Mouse (Mus musculus) hindbrain, embryonic 10.5 days (tissue): ENCODE results near the gene Rhbdf2. TPM values are rescaled to one million over a fixed set of nuclear protein-coding genes. Genes with fewer than 3 reads are reported as not detected.
A peak's percentile ranks its signal among the peaks of the same experiment; 100 is the strongest.
"Not testable (repeated sequence)": the region's sequence is repeated elsewhere in the genome, so short reads cannot be mapped to it uniquely, and the experiment has no call there.

Experiments used
- DNase-seq: peaks from one replicate; pipeline ENCODE4 v3.0.0-alpha.2; 2017; ENCODE audit warnings: low spot score
- H3K27ac ChIP-seq: fragments of 300-500 bp; sonication (generic); 2 replicates; pipeline ENCODE4 v1.5.1; 2016; ENCODE audit warnings: mild to moderate bottlenecking, moderate library complexity
- H3K27me3 ChIP-seq: fragments of 300-500 bp; sonication (generic); 2 replicates; pipeline ENCODE4 v1.6.1; 2016; ENCODE audit warnings: mild to moderate bottlenecking; ENCODE audit not compliant: poor library complexity, insufficient read depth, severe bottlenecking
- H3K36me3 ChIP-seq: fragments of 300-500 bp; sonication (generic); 2 replicates; pipeline ENCODE4 v1.6.1; 2016; ENCODE audit warnings: mild to moderate bottlenecking, moderate library complexity
- H3K4me1 ChIP-seq: fragments of 300-500 bp; sonication (generic); replicated peaks from 2 replicates; pipeline ENCODE4 v1.6.1; 2016; ENCODE audit warnings: mild to moderate bottlenecking
- H3K4me3 ChIP-seq: fragments of 300-500 bp; sonication (generic); 2 replicates; pipeline ENCODE4 v1.5.1; 2016; ENCODE audit warnings: mild to moderate bottlenecking, moderate library complexity
- H3K9me3 ChIP-seq: fragments of 300-500 bp; sonication (generic); 2 replicates; pipeline ENCODE4 v1.6.1; 2016; ENCODE audit warnings: mild to moderate bottlenecking, moderate library complexity
- WGBS: fragments of 180-500 bp; shearing (Covaris S2); methylation state at CpG from one replicate; pipeline ENCODE4 v1.1.7; 2016; 5-methylcytosine and 5-hydroxymethylcytosine counted together
- polyA plus RNA-seq: library from polyadenylated mRNA; unstranded; fragments of >200 nt; fragmentation: Nextera tagmentation; extraction: Ambion mirVana; gene quantifications from 2 replicates; pipeline ENCODE4 v1.2.1, GENCODE M21; 2016

Rhbdf2 gene
- polyA plus RNA-seq: 3.8 and 6.6 TPM in 2 replicates

- Histone ChIP-seq H3K36me3 (no peaks in the 10 kb centered on the region), H3K27ac (no peak within 1 kb of the TSS), H3K27me3 (peaks cover 37% of the 10 kb centered on the region), H3K4me3 (no peak within 1 kb of the TSS), H3K9me3 (no peaks in the 10 kb centered on the region), H3K4me1 (peaks cover 70% of the 10 kb centered on the region)
- WGBS: 73% methylated on average over 10 of the region's 10 CpGs
- no peak for DNase-seq
Observed at GRCm38 (mm10) chr11:116626299-116627071, at the start of gene Rhbdf2. Gene Rhbdf2, minus strand, starts transcription at chr11:116627019.

GRCm38 (mm10) chr11:116676175-116676976 lies 49.6 kb upstream of the Rhbdf2 start:
- H3K36me3 ChIP-seq: peaks cover 86% of the 10 kb centered on the region
- no peak overlapping the region for H3K4me3 ChIP-seq
- H3K9me3 ChIP-seq: no peaks in the 10 kb centered on the region
- H3K4me1 ChIP-seq: peaks cover 21% of the 10 kb centered on the region
- DNase-seq: no peak
- no peaks in the 10 kb centered on the region for H3K27me3 ChIP-seq
- no peak overlapping the region for H3K27ac ChIP-seq
- 91% methylated on average over 14 of the region's 14 CpGs for WGBS

GRCm38 (mm10) chr11:116675429-116675828 lies 48.6 kb upstream of the Rhbdf2 start:
- Histone ChIP-seq H3K36me3 (peaks cover 77% of the 10 kb centered on the region), H3K4me1 (peaks cover 30% of the 10 kb centered on the region)
- not testable (repeated sequence) for DNase-seq, H3K27me3 ChIP-seq, H3K9me3 ChIP-seq, H3K27ac ChIP-seq, H3K4me3 ChIP-seq
- WGBS: 90% methylated on average over 6 of the region's 6 CpGs

GRCm38 (mm10) chr11:116674616-116675379 lies 48.0 kb upstream of the Rhbdf2 start:
- WGBS: 85% methylated on average over 7 of the region's 7 CpGs

GRCm38 (mm10) chr11:116673410-116673809 lies 46.6 kb upstream of the Rhbdf2 start:
- Histone ChIP-seq H3K36me3 (peaks cover 57% of the 10 kb centered on the region), H3K4me1 (peaks cover 50% of the 10 kb centered on the region), H3K27me3 (peaks cover 8% of the 10 kb centered on the region; the same call in 1 of the 2 replicates), H3K27ac (no peak overlapping the region), H3K4me3 (peak overlapping the region; percentile 86; the same call in 1 of the 2 replicates), H3K9me3 (no peaks in the 10 kb centered on the region)
- 85% methylated on average over 2 of the region's 2 CpGs for WGBS
- DNase-seq: no peak

More at GRCm38 (mm10) chr11:116674616-116675379, 48.0 kb upstream of the Rhbdf2 start:
- Histone ChIP-seq H3K4me3 (no peak overlapping the region), H3K27me3 (no peaks in the 10 kb centered on the region; the same call in 1 of the 2 replicates), H3K9me3 (no peaks in the 10 kb centered on the region), H3K36me3 (peaks cover 70% of the 10 kb centered on the region), H3K27ac (no peak overlapping the region), H3K4me1 (peaks cover 36% of the 10 kb centered on the region)
- DNase-seq: no peak

- peaks cover 14% of the 10 kb centered on the region; the same call in 1 of the 2 replicates for H3K27me3 ChIP-seq
- H3K4me3 ChIP-seq: peak overlapping the region; percentile 86
- H3K9me3 ChIP-seq: no peaks in the 10 kb centered on the region
- H3K4me1 ChIP-seq: peaks cover 53% of the 10 kb centered on the region
- WGBS: 26% methylated on average over 7 of the region's 7 CpGs
- peak overlapping the region; percentile 94 for H3K27ac ChIP-seq
- DNase-seq: no peak
- peaks cover 48% of the 10 kb centered on the region for H3K36me3 ChIP-seq
Observed at GRCm38 (mm10) chr11:116672595-116672994, 45.8 kb upstream of the Rhbdf2 start.

- H3K4me1 ChIP-seq: peaks cover 53% of the 10 kb centered on the region
- H3K9me3 ChIP-seq: no peaks in the 10 kb centered on the region
- no peak for DNase-seq
- WGBS: under 1% methylated on average over 24 of the region's 24 CpGs
- peaks cover 42% of the 10 kb centered on the region for H3K36me3 ChIP-seq
- H3K27ac ChIP-seq: peak overlapping the region; percentile 94
- peak overlapping the region; percentile 86 for H3K4me3 ChIP-seq
- H3K27me3 ChIP-seq: peaks cover 14% of the 10 kb centered on the region; the same call in 1 of the 2 replicates
Observed at GRCm38 (mm10) chr11:116671845-116672434, 45.1 kb upstream of the Rhbdf2 start.

- Histone ChIP-seq H3K4me3 (peak overlapping the region; percentile 86), H3K4me1 (peaks cover 53% of the 10 kb centered on the region), H3K27ac (peak overlapping the region; percentile 94), H3K27me3 (peaks cover 14% of the 10 kb centered on the region; the same call in 1 of the 2 replicates), H3K9me3 (no peaks in the 10 kb centered on the region), H3K36me3 (peaks cover 35% of the 10 kb centered on the region)
- 2% methylated on average over 45 of the region's 45 CpGs for WGBS
- DNase-seq: peak; percentile 97
Observed at GRCm38 (mm10) chr11:116671112-116671844, 44.5 kb upstream of the Rhbdf2 start.

GRCm38 (mm10) chr11:116670386-116670785 lies 43.6 kb upstream of the Rhbdf2 start:
- WGBS: 83% methylated on average over 7 of the region's 7 CpGs
- H3K36me3 ChIP-seq: peaks cover 26% of the 10 kb centered on the region
- peaks cover 14% of the 10 kb centered on the region; the same call in 1 of the 2 replicates for H3K27me3 ChIP-seq
- peak overlapping the region; percentile 86; the same call in 1 of the 2 replicates for H3K4me3 ChIP-seq
- DNase-seq: no peak
- H3K9me3 ChIP-seq: no peaks in the 10 kb centered on the region
- H3K4me1 ChIP-seq: peaks cover 58% of the 10 kb centered on the region
- H3K27ac ChIP-seq: no peak overlapping the region

- Histone ChIP-seq H3K36me3 (peaks cover 21% of the 10 kb centered on the region), H3K27me3 (peaks cover 14% of the 10 kb centered on the region; the same call in 1 of the 2 replicates), H3K9me3 (no peaks in the 10 kb centered on the region), H3K4me3 (no peak overlapping the region), H3K4me1 (peaks cover 63% of the 10 kb centered on the region), H3K27ac (0 out of 2 replicates have a peak overlapping the region, but pooled peaks have one; percentile 19)
- no peak for DNase-seq
- WGBS: 60% methylated on average over 13 of the region's 13 CpGs
Observed at GRCm38 (mm10) chr11:116669787-116670365, 43.1 kb upstream of the Rhbdf2 start.

- H3K27ac ChIP-seq: peak overlapping the region; percentile 19
- H3K9me3 ChIP-seq: no peaks in the 10 kb centered on the region
- peaks cover 68% of the 10 kb centered on the region for H3K4me1 ChIP-seq
- DNase-seq: no peak
- WGBS: 44% methylated on average over 5 of the region's 5 CpGs
- peaks cover 16% of the 10 kb centered on the region for H3K36me3 ChIP-seq
- H3K4me3 ChIP-seq: no peak overlapping the region
- peaks cover 18% of the 10 kb centered on the region for H3K27me3 ChIP-seq
Observed at GRCm38 (mm10) chr11:116669316-116669715, 42.5 kb upstream of the Rhbdf2 start.
